Mouse (Mus musculus) brain, embryonic 14.5 days (tissue): Measurements from ENCODE around the gene Hoxc11.

Experiments used
- CTCF ChIP-seq: fragments of 200-500 bp; IDR thresholded peaks from 2 replicates; pipeline ENCODE4 v1.5.1; 2012; ENCODE audit warnings: inconsistent platforms, mild to moderate bottlenecking, moderate library complexity, borderline replicate concordance; ENCODE audit not compliant: insufficient read depth, insufficient read length; ENCODE audit errors: extremely low read depth
- POLR2A ChIP-seq: fragments of 200-500 bp; IDR thresholded peaks from 2 replicates; pipeline ENCODE4 v1.6.1; 2012; ENCODE audit warnings: mild to moderate bottlenecking, inconsistent platforms, borderline replicate concordance; ENCODE audit not compliant: poor library complexity, insufficient read depth, insufficient read length, severe bottlenecking; ENCODE audit errors: extremely low read depth

GRCm38 (mm10) chr15:102917972-102918572, 36.2 kb upstream of the Hoxc11 start:
- no peak for TF ChIP-seq POLR2A
- no peak for TF ChIP-seq CTCF
